Mouse (Mus musculus): ENCODE measurements around the gene Vmn1r185. TPM values are rescaled to one million over a fixed set of nuclear protein-coding genes. Genes with fewer than 3 reads are reported as not detected.
"Not testable (repeated sequence)": the region's sequence is repeated elsewhere in the genome, so short reads cannot be mapped to it uniquely, and the experiment has no call there.

Gene Vmn1r185
- polyA plus RNA-seq (2012; rRNA removed) = not detected in 2 replicates

- H3K4me1 ChIP-seq (ENCODE audit: control insufficient read depth, insufficient read depth, low read length); H3K27ac ChIP-seq (ENCODE audit: insufficient read depth, low read length); H3K4me3 ChIP-seq (ENCODE audit: insufficient read depth, low read length): not testable (repeated sequence)
These were observed at the start of gene Vmn1r185 for GRCm38 (mm10) chr7:26618364-26618763. Vmn1r185 (minus strand) TSS chr7:26618464.

DNA sequence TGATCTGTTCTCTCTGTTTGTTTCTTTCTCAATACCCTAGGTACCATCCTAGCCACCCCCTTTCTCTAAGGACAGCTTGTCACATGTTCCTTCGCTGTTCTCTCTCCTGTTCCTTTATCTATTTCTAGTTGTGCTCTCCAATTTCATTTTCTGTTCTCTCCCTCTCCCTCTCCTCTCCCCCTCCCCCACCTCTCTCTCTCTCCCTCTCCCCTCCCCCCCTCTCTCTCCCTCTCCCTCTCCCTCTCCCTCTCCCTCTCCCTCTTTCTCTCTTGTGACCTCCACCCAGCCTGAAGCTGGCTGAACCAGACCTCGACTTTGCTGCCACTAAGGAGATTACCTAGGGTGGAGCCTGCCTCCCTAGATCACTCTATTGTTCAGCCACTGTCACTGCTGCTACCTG lies 49.2 kb upstream of the Vmn1r185 start:
- not testable (repeated sequence) for H3K27ac ChIP-seq (ENCODE audit: insufficient read depth, low read length); H3K4me3 ChIP-seq (ENCODE audit: insufficient read depth, low read length); H3K4me1 ChIP-seq (ENCODE audit: control insufficient read depth, insufficient read depth, low read length)

DNA sequence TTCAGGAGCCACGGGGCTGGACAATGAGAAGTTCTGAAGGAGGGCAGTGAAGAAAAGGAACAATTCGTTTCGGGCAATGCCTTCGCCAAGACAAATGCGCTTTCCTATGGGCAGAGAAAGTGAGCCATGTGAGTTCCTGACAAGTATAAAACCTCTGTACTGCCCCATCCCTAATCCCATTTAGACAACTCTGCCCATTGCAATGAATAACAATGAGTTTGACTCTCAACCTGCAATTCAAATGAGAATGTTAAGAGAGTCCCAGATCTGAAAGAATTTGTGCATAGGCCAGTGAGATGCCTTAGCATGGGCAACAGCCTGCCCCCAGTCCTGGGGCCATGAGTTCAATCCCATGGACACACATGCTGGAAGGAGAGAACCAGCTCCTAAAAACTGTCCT lies 47.7 kb upstream of the Vmn1r185 start:
- TF ChIP-seq POLR2A (IDR thresholded peaks at IDR 0.05; ENCODE audit: extremely low read depth, insufficient read depth, low read length) (no peak), CTCF (IDR thresholded peaks at IDR 0.05; ENCODE audit: extremely low read depth, insufficient read depth, low read length) (no peak)
- H3K27ac ChIP-seq (ENCODE audit: insufficient read depth, low read length) = no peak overlapping the region

GRCm38 (mm10) chr7:26589774-26590173 lies 28.5 kb downstream of the Vmn1r185 start:
- Histone ChIP-seq H3K27ac (ENCODE audit: insufficient read depth, low read length) (no peak overlapping the region), H3K4me1 (ENCODE audit: control insufficient read depth, insufficient read depth, low read length) (no peaks in the 10 kb centered on the region), H3K4me3 (ENCODE audit: insufficient read depth, low read length) (no peak overlapping the region)
- TF ChIP-seq CTCF (IDR thresholded peaks at IDR 0.05; ENCODE audit: extremely low read depth, insufficient read depth, low read length) (no peak), POLR2A (IDR thresholded peaks at IDR 0.05; ENCODE audit: extremely low read depth, insufficient read depth, low read length) (no peak)

More for the DNA sequence above, 47.7 kb upstream of the Vmn1r185 start:
- no peak overlapping the region for H3K4me3 ChIP-seq (ENCODE audit: insufficient read depth, low read length)
- no peaks in the 10 kb centered on the region for H3K4me1 ChIP-seq (ENCODE audit: control insufficient read depth, insufficient read depth, low read length)

DNA sequence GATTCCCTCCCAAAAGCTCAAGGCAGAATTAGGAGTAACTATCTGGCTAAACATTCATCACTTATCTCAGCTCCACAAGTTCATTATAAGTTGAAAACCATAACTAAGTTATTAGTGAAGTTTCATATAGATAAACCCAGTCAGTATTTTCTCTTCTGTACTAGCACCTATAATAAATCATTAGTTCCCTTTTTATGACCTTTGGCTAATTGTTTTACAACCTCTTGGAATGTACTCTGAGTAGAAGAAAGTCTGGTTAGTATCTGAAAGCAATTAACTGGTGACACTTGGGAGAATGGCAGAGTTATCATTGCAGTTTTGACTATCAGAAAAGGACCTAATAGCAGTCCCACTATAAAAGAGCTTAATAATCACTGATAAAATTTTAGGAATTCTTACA lies 29.2 kb downstream of the Vmn1r185 start:
- Histone ChIP-seq H3K4me3 (ENCODE audit: insufficient read depth, low read length) (no peak overlapping the region), H3K27ac (ENCODE audit: insufficient read depth, low read length) (no peak overlapping the region), H3K4me1 (ENCODE audit: control insufficient read depth, insufficient read depth, low read length) (no peaks in the 10 kb centered on the region)
- no peak for TF ChIP-seq POLR2A (IDR thresholded peaks at IDR 0.05; ENCODE audit: extremely low read depth, insufficient read depth, low read length)
- TF ChIP-seq CTCF (IDR thresholded peaks at IDR 0.05; ENCODE audit: extremely low read depth, insufficient read depth, low read length) = no peak

Other genes starting within 250 kb of the Vmn1r185 start
- gene Nlrp9c, start 214.8 kb downstream of the Vmn1r185 start, polyA plus RNA-seq (2012; rRNA removed) = not detected in 2 replicates
- gene Nlrp4a, start 183.4 kb downstream of the Vmn1r185 start, polyA plus RNA-seq (2012; rRNA removed) = not detected in 2 replicates
- gene Nlrp9a, start 83.4 kb downstream of the Vmn1r185 start, polyA plus RNA-seq (2012; rRNA removed) = not detected in 2 replicates
- gene Cyp2b23, start 68.0 kb upstream of the Vmn1r185 start, polyA plus RNA-seq (2012; rRNA removed) = not detected in 2 replicates
- gene Cyp2b19, start 138.7 kb upstream of the Vmn1r185 start, polyA plus RNA-seq (2012; rRNA removed) = not detected in 2 replicates
- gene Cyp2g1, start 190.4 kb upstream of the Vmn1r185 start, polyA plus RNA-seq (2012; rRNA removed) = not detected in 2 replicates
- gene Cyp2a5, start 216.8 kb upstream of the Vmn1r185 start, polyA plus RNA-seq (2012; rRNA removed) = 0.10 TPM in 1 of 2 replicates, not detected in the other